Mouse (Mus musculus): ENCODE data around the gene Sprr2a1. TPM values are rescaled to one million over a fixed set of nuclear protein-coding genes. Genes with fewer than 3 reads are reported as not detected.
"Not testable (repeated sequence)": the region's sequence is repeated elsewhere in the genome, so short reads cannot be mapped to it uniquely, and the experiment has no call there.

The Sprr2a1 gene
- polyA plus RNA-seq, 1 experiment from 2014 or later: not detected

GRCm38 (mm10) chr3:92258526-92258925 is 42.9 kb downstream of the Sprr2a1 start:
- ATAC-seq: not testable (repeated sequence)

DNA sequence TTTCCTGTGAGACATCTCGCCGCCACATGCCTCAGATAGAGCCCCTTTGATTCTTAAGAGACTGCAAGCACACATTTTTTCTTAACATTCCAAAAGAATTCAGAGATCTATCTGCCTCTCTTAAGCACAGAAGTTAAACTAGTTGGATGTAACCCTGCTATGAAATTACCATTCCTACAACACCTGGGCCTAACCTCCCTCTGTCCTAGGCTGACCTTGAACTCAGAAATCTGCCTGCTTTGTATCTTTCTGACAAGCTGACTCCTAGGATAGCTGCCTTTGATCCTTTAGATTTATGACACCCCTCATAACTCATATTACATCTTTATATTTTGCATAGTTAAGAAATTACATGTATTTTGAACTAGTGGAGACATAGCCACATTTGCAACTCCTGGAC is 47.9 kb downstream of the Sprr2a1 start:
- no CpG with 5 or more reads among the region's 2 CpGs for WGBS
- ATAC-seq: not testable (repeated sequence)

More at GRCm38 (mm10) chr3:92258526-92258925, 42.9 kb downstream of the Sprr2a1 start:
- not testable (repeated sequence) for H3K27me3 ChIP-seq (replicated peaks; ENCODE audit: control insufficient read depth, insufficient read depth, low read length); H3K27ac ChIP-seq (ENCODE audit: low read depth, low read length); H3K4me1 ChIP-seq (ENCODE audit: control insufficient read depth, insufficient read depth, low read length); H3K4me2 ChIP-seq (ENCODE audit: low read length); H3K9me3 ChIP-seq (replicated peaks; ENCODE audit: control insufficient read depth, low read length); H3K36me3 ChIP-seq (ENCODE audit: control insufficient read depth, insufficient read depth, low read length); H3K4me3 ChIP-seq (ENCODE audit: low read depth, low read length); DNase-seq (ENCODE audit: low spot score); H3K9ac ChIP-seq (ENCODE audit: low read length)

More for the DNA sequence above, 47.9 kb downstream of the Sprr2a1 start:
- H3K27me3 ChIP-seq (replicated peaks; ENCODE audit: control insufficient read depth, insufficient read depth, low read length); DNase-seq (ENCODE audit: low spot score); H3K9ac ChIP-seq (ENCODE audit: low read length); H3K4me2 ChIP-seq (ENCODE audit: low read length); H3K4me3 ChIP-seq (ENCODE audit: low read depth, low read length); H3K36me3 ChIP-seq (ENCODE audit: control insufficient read depth, insufficient read depth, low read length); H3K4me1 ChIP-seq (ENCODE audit: control insufficient read depth, insufficient read depth, low read length); H3K9me3 ChIP-seq (replicated peaks; ENCODE audit: control insufficient read depth, low read length); H3K27ac ChIP-seq (ENCODE audit: low read depth, low read length): not testable (repeated sequence)

Other genes with a start within 250 kb of the Sprr2a1 start
- not detected in 2 replicates for gene Pglyrp3, start 201.2 kb upstream of the Sprr2a1 start, polyA plus RNA-seq (2014; fragmentation: Nextera tagmentation; extraction: Ambion mirVana)
- 1.3 TPM in 2 replicates for gene Lor, start 132.7 kb upstream of the Sprr2a1 start, polyA plus RNA-seq (2014; fragmentation: Nextera tagmentation; extraction: Ambion mirVana)
- not detected in 2 replicates for gene Prr9, start 91.9 kb upstream of the Sprr2a1 start, polyA plus RNA-seq (2014; fragmentation: Nextera tagmentation; extraction: Ambion mirVana)
- not detected in 2 replicates for gene Lelp1, start 73.1 kb upstream of the Sprr2a1 start, polyA plus RNA-seq (2014; fragmentation: Nextera tagmentation; extraction: Ambion mirVana)
- not detected in 2 replicates for gene Sprr2a2, start 121 bp downstream of the Sprr2a1 start, polyA plus RNA-seq (2014; fragmentation: Nextera tagmentation; extraction: Ambion mirVana)
- gene Sprr2a3, start 69.6 kb downstream of the Sprr2a1 start, polyA plus RNA-seq (2014; fragmentation: Nextera tagmentation; extraction: Ambion mirVana): not detected in 2 replicates
- gene Sprr2b, start 100.8 kb downstream of the Sprr2a1 start, polyA plus RNA-seq (2014; fragmentation: Nextera tagmentation; extraction: Ambion mirVana): not detected in 2 replicates
- gene Sprr2d, start 123.3 kb downstream of the Sprr2a1 start, polyA plus RNA-seq (2014; fragmentation: Nextera tagmentation; extraction: Ambion mirVana): not detected in 2 replicates
- not detected in 2 replicates for gene Sprr2e, start 136.3 kb downstream of the Sprr2a1 start, polyA plus RNA-seq (2014; fragmentation: Nextera tagmentation; extraction: Ambion mirVana)
- gene Sprr2f, start 149.4 kb downstream of the Sprr2a1 start, polyA plus RNA-seq (2014; fragmentation: Nextera tagmentation; extraction: Ambion mirVana): not detected in 2 replicates
- gene Sprr2h, start 169.9 kb downstream of the Sprr2a1 start, polyA plus RNA-seq (2014; fragmentation: Nextera tagmentation; extraction: Ambion mirVana): not detected in 2 replicates
- gene Sprr2i, start 192.2 kb downstream of the Sprr2a1 start, polyA plus RNA-seq (2014; fragmentation: Nextera tagmentation; extraction: Ambion mirVana): not detected in 2 replicates
- not detected in 2 replicates for gene Sprr2j-ps, start 202.3 kb downstream of the Sprr2a1 start, polyA plus RNA-seq (2014; fragmentation: Nextera tagmentation; extraction: Ambion mirVana)
- 4.3 and 6.3 TPM in 2 replicates for gene Gm9774, start 213.6 kb downstream of the Sprr2a1 start, polyA plus RNA-seq (2014; fragmentation: Nextera tagmentation; extraction: Ambion mirVana)
- gene Sprr2k, start 216.8 kb downstream of the Sprr2a1 start, polyA plus RNA-seq (2014; fragmentation: Nextera tagmentation; extraction: Ambion mirVana): not detected in 2 replicates
- gene Sprr1b, start 223.0 kb downstream of the Sprr2a1 start, polyA plus RNA-seq (2014; fragmentation: Nextera tagmentation; extraction: Ambion mirVana): not detected in 2 replicates
- gene Sprr3, start 242.9 kb downstream of the Sprr2a1 start, polyA plus RNA-seq (2014; fragmentation: Nextera tagmentation; extraction: Ambion mirVana): not detected in 2 replicates

Measured in forebrain, embryonic 14.5 days (tissue).